Mouse (Mus musculus): ENCODE measurements around the gene Dmgdh.

Gene Dmgdh

GRCm38 (mm10) chr13:93710325-93710724, 36.1 kb downstream of the Dmgdh start:
- no peak for DNase-seq (ENCODE audit: low read depth, low spot score)

GRCm38 (mm10) chr13:93711226-93711625, 37.0 kb downstream of the Dmgdh start:
- DNase-seq (ENCODE audit: low read depth, low spot score) = no peak

GRCm38 (mm10) chr13:93712362-93712761, 38.1 kb downstream of the Dmgdh start:
- no peak for DNase-seq (ENCODE audit: low read depth, low spot score)

- DNase-seq (ENCODE audit: low read depth, low spot score) = no peak
These were observed 39.6 kb downstream of the Dmgdh start for GRCm38 (mm10) chr13:93713826-93714225.

- DNase-seq (ENCODE audit: low read depth, low spot score) = peak; percentile 28
These were observed 42.9 kb downstream of the Dmgdh start for GRCm38 (mm10) chr13:93717113-93717512.

GRCm38 (mm10) chr13:93718948-93719347, 44.7 kb downstream of the Dmgdh start:
- DNase-seq (ENCODE audit: low read depth, low spot score) = peak; percentile 52

- no peak for DNase-seq (ENCODE audit: low read depth, low spot score)
These were observed 47.7 kb downstream of the Dmgdh start for GRCm38 (mm10) chr13:93721916-93722315.

GRCm38 (mm10) chr13:93723455-93723854, 49.2 kb downstream of the Dmgdh start:
- DNase-seq (ENCODE audit: low read depth, low spot score) = no peak

GRCm38 (mm10) chr13:93724206-93724605, 50.0 kb downstream of the Dmgdh start:
- peak; percentile 16 for DNase-seq (ENCODE audit: low read depth, low spot score)

- no peak for DNase-seq (ENCODE audit: low read depth, low spot score)
These were observed 61.0 kb downstream of the Dmgdh start for GRCm38 (mm10) chr13:93735131-93735636.

- peak; percentile 6 for DNase-seq (ENCODE audit: low read depth, low spot score)
These were observed 69.9 kb downstream of the Dmgdh start for GRCm38 (mm10) chr13:93744118-93744517.

- DNase-seq (ENCODE audit: low read depth, low spot score) = no peak
These were observed 78.6 kb downstream of the Dmgdh start for GRCm38 (mm10) chr13:93752597-93753400.

GRCm38 (mm10) chr13:93755084-93755483, 80.9 kb downstream of the Dmgdh start:
- no peak for DNase-seq (ENCODE audit: low read depth, low spot score)

- DNase-seq (ENCODE audit: low read depth, low spot score) = no peak
These were observed 82.4 kb downstream of the Dmgdh start for GRCm38 (mm10) chr13:93756674-93757073.

GRCm38 (mm10) chr13:93757514-93757913, 83.3 kb downstream of the Dmgdh start:
- no peak for DNase-seq (ENCODE audit: low read depth, low spot score)

- DNase-seq (ENCODE audit: low read depth, low spot score) = no peak
These were observed 84.1 kb downstream of the Dmgdh start for GRCm38 (mm10) chr13:93758149-93758898.

GRCm38 (mm10) chr13:93761831-93762230, 87.6 kb downstream of the Dmgdh start:
- no peak for DNase-seq (ENCODE audit: low read depth, low spot score)

GRCm38 (mm10) chr13:93762879-93763278, 88.6 kb downstream of the Dmgdh start:
- DNase-seq (ENCODE audit: low read depth, low spot score) = no peak

- no peak for DNase-seq (ENCODE audit: low read depth, low spot score)
These were observed 90.2 kb downstream of the Dmgdh start for GRCm38 (mm10) chr13:93764321-93764973.

- peak; percentile 52 for DNase-seq (ENCODE audit: low read depth, low spot score)
These were observed 96.9 kb downstream of the Dmgdh start for GRCm38 (mm10) chr13:93771031-93771587.

- DNase-seq (ENCODE audit: low read depth, low spot score) = peak; percentile 86
These were observed 97.5 kb downstream of the Dmgdh start, which contains the start of gene Arsb for GRCm38 (mm10) chr13:93771588-93772278. Gene Arsb, plus strand, starts transcription at chr13:93771630.

Data from R1 (cell line).